Mouse (Mus musculus) lung, adult 2 months (tissue): Measurements from ENCODE around the gene Slc37a3. TPM values are rescaled to one million over a fixed set of nuclear protein-coding genes. Genes with fewer than 3 reads are reported as not detected.

Experiments used
- DNase-seq: peaks from one replicate; pipeline ENCODE4 v3.0.0; 2022
- H3K4me1 ChIP-seq: fragments of 200-500 bp; 2 replicates; pipeline ENCODE4 v1.6.1; 2011; ENCODE audit warnings: low read length; ENCODE audit not compliant: control insufficient read depth, insufficient read depth
- H3K4me3 ChIP-seq: fragments of 200-500 bp; replicated peaks from 2 replicates; pipeline ENCODE3; 2011; ENCODE audit warnings: low read depth, mild to moderate bottlenecking, control low read depth, low read length; ENCODE audit errors: extremely low read depth
- CTCF ChIP-seq: fragments of 200-500 bp; IDR thresholded peaks from 2 replicates; pipeline ENCODE4 v1.5.1; 2011; ENCODE audit warnings: mild to moderate bottlenecking, low read length, control low read depth; ENCODE audit not compliant: insufficient read depth
- POLR2A ChIP-seq: fragments of 200-500 bp; IDR thresholded peaks from 2 replicates; pipeline ENCODE4 v1.6.1; 2011; ENCODE audit warnings: low read depth, mild to moderate bottlenecking, control low read depth, low read length, borderline replicate concordance; ENCODE audit errors: extremely low read depth
- WGBS: fragments of 180-500 bp; shearing (Covaris S2); methylation state at CpG from one replicate; pipeline ENCODE4 v1.1.7; 2018; 5-methylcytosine and 5-hydroxymethylcytosine counted together
- polyA plus RNA-seq: library from polyadenylated mRNA; depleted of rRNA; stranded (reverse); fragments of >200 nt; gene quantifications from 2 replicates; pipeline ENCODE4 v1.2.3, GENCODE M21; 2012

Gene Slc37a3
- polyA plus RNA-seq, 1 experiment, result 21.1 TPM

DNA sequence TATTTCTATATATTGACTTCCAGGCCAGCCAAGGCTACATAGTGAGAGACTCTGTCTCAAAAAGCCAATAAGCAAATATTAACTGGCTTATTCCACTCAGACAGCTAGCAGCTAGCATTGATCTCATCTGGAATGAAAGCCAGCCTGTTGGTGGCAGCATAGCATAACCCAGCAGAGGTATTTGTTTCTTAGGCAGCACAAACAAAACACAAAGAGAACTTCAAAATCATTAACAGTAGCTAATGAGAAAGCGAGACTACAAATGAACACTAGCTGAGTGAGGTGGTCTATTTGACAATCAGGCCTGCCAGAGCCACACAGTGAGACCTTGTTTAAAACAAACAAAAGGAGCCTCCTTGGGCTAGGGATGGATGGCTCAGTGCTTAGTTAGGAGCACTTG, 36.6 kb upstream of the Slc37a3 start:
- Histone ChIP-seq H3K4me1 (no peaks in the 10 kb centered on the region; the same call in 1 of the 2 replicates), H3K4me3 (no peak overlapping the region)
- TF ChIP-seq POLR2A (no peak), CTCF (no peak)
- no peak for DNase-seq
- 83% methylated on average over 1 of the region's 1 CpGs for WGBS

DNA sequence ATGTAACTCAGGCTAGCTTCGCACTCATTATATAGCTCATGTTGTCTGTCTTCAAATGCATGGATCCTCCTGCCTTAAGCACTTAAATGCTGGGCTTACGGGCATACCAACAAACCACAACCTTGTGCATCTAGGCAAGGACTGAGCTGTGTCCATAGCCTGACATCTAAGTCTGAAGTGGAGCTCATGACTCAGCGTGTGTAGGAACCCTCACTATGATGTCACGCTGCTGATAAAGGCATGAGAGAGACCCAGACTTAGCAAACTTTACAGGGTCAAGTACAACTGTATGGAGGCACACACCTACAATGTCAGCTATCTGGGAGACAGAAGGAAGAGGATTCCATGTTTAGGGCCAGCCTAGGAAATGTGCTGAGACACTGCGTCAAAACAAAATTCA, 29.0 kb upstream of the Slc37a3 start:
- DNase-seq, result no peak
- Histone ChIP-seq H3K4me1 (no peaks in the 10 kb centered on the region), H3K4me3 (no peak overlapping the region)
- no peak for TF ChIP-seq POLR2A
- no peak for TF ChIP-seq CTCF
- WGBS, result 85% methylated on average over 5 of the region's 5 CpGs

DNA sequence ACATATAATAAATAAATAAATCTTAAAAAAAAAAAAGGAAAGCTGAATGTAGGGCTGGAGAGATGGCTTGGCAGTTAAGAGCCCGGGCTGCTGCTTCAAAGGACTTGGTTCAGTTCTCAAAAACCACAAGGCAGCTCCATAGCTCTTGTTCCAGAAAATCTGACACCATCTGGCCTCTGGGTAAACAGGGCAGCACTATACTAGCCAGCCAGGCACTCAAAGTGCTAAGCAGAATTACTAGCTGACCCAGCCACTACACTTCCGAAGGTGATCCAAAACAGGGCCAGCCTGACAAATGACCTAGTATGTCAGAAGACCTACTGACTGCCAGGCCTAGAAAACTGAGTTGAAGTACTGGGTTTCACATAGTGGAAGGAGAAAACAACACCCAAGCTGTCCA, 25.7 kb upstream of the Slc37a3 start:
- Histone ChIP-seq H3K4me1 (no peaks in the 10 kb centered on the region), H3K4me3 (no peak overlapping the region)
- WGBS, result 69% methylated on average over 2 of the region's 2 CpGs
- TF ChIP-seq POLR2A (no peak), CTCF (no peak)
- DNase-seq, result no peak

DNA sequence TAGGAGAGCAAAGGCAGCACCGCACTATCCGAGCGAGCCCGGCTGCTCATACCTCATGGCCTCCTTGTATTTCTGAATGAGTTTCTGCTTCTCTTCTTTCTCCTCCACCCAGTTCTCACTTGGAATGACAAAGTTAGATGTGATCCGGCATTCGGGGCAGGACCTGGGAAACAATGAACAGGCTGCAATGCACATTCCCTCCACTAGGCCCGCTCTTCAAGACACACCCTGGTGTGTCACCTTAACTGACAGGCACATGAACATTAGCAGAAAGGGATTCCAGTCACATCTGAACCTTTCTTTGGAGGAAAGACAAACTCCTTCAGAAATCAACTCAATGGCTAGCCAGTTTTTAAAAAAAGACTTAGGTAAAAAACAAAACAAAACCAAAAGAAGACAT, 22.9 kb upstream of the Slc37a3 start:
- H3K4me3 ChIP-seq, result no peak overlapping the region
- WGBS, result 66% methylated on average over 7 of the region's 7 CpGs
- DNase-seq, result peak; percentile 34
- no peaks in the 10 kb centered on the region for H3K4me1 ChIP-seq
- TF ChIP-seq CTCF, result peak; percentile 76
- TF ChIP-seq POLR2A, result no peak

DNA sequence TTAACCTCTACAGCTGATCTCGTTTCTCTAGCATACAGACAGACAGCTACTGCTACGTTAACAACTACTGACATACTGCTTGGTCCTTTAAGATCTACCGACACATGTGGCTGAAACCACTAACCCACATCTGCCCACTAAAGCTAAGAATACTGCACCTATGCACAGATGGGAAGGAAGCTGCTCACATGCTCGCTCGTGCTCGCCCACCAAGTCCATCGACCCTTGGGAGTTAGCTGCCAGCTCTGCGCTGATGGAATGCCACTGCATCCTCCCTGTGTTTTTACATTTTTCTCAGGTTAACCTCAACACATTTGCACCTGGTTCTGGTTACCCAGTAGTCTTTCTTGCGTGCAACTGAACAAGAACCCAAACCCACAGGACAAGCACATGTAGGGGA, 20.9 kb upstream of the Slc37a3 start:
- TF ChIP-seq CTCF, result no peak
- TF ChIP-seq POLR2A, result no peak
- WGBS, result 88% methylated on average over 9 of the region's 9 CpGs
- H3K4me3 ChIP-seq, result no peak overlapping the region
- no peak for DNase-seq
- no peaks in the 10 kb centered on the region for H3K4me1 ChIP-seq

DNA sequence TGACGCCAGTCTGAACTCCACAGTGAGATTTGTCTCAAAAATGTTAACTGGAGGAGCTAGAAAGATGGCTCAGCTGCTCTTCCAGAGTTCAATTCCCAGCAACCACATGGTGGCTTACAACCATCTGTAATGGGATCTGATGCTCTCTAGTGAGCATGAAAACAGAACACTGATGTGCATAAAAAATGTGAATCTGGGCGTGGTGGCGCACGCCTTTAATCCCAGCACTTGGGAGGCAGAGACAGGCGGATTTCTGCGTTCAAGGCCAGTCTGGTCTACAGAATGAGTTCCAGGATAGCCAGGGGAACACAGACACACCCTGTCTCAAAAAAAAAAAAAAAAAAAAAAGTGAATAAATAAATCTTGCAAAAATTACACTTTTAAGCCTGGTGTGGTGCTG, 19.6 kb upstream of the Slc37a3 start:
- WGBS, result 95% methylated on average over 6 of the region's 6 CpGs
- DNase-seq, result no peak

DNA sequence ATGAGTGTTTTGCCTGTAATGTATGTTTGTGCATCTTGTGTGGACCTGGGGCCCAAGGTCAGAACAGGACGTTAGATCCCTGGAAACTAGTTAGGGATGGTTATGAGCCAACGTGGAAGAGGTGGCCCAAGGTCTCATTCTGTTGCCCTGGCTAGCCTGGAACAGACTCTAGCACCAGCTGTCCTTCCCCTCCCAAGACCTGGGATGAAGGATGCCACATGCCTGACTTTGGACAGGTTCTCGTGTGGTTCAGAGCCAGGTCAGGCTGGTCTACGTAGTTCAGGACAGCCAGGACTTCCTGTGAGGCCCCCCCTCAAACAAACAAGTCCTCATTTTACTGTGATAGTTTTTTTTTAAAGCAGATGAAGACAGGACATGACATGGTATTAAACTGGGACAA, 18.4 kb upstream of the Slc37a3 start:
- no peak overlapping the region for H3K4me3 ChIP-seq
- TF ChIP-seq POLR2A (no peak), CTCF (no peak)
- DNase-seq, result no peak
- no peaks in the 10 kb centered on the region for H3K4me1 ChIP-seq
- 70% methylated on average over 4 of the region's 4 CpGs for WGBS

More for the DNA sequence above, 19.6 kb upstream of the Slc37a3 start:
- no peak overlapping the region for H3K4me3 ChIP-seq
- H3K4me1 ChIP-seq, result no peaks in the 10 kb centered on the region
- TF ChIP-seq CTCF, result no peak
- TF ChIP-seq POLR2A, result no peak

DNA sequence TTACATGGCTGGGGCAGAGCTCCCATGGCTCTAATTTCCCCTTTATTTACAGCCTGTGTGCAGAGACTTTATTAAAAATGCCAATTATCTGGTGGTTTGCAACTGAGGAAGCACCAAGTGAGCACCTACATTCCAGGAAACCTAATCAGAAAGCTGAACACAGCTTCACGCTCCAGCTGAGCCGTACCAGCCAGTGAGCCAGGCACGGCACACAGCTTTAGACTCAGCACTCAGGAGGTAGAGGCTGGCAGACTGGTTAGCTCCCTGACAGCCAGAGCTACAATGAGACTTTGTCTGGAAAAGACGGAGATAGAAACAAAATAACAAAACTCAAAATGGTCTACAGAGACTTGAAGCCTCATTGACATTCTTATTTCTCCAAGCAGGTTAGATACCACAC, 18.0 kb upstream of the Slc37a3 start:
- H3K4me3 ChIP-seq, result no peak overlapping the region
- TF ChIP-seq CTCF, result no peak
- TF ChIP-seq POLR2A, result no peak
- DNase-seq, result no peak
- 93% methylated on average over 4 of the region's 4 CpGs for WGBS
- H3K4me1 ChIP-seq, result no peaks in the 10 kb centered on the region

DNA sequence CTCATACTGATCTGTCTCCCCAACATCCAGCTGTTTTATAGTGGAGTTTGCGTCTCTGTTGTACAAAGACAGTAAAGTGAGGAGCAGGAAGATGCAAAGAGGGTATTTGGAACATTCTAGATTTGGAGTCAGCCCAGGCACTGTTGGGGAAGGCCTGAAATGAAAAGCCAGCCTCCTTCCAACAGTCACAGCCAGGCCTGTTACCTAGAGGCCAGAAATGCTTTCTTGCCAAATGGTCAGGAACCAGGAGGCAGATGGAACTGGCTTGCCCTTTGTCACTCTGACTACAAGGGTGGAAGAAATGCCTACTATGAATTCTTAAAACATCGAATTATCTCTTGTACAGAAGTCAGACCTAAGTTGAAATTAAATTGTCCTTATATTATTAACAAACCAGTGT, 12.5 kb upstream of the Slc37a3 start:
- 91% methylated on average over 2 of the region's 2 CpGs for WGBS
- TF ChIP-seq POLR2A (no peak), CTCF (no peak)

DNA sequence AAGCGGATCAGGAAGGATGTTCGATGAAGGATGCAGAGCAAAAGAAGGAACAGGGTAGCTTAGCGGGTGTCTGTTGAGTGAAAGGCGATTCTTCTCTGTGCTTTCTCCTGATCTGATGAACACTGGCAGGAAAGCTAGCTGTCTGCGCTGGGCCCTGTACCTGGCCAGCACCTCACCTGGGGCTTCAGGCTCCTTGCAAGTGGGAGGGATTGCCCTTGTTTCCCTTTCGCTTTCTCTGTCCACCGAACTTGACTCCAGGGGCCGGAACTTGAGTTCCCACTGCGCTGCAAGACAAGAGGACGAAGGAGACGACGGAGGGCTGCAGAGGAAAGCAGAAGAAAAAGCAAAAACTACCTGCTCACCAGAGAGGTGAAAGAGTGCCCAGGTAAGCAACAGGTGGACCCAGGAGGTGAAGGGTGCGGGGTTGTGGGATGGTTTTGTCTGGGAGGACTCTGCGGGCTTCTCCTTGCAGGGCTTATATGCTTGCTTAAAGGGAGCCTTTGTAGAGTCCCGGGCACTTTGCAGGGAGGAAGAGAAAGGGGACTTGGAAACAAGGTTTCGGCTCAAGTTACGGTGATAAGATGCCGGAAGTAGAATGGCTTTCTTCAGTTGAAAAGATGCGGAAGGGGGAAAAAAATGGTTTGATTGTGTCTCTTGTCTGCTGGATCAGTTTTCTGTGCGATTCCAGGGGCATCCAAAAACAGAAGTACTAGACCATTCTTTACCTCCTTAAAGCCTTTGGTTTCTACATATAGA, 3.8 kb upstream of the Slc37a3 start, which contains the start of gene Rab19:
Gene Rab19, plus strand, starts transcription at position 51 of the 756 bp plus-strand sequence.
- WGBS, result 2% methylated on average over 20 of the region's 20 CpGs
- Histone ChIP-seq H3K4me1 (peaks cover 3% of the 10 kb centered on the region), H3K4me3 (peak within 1 kb of the TSS; percentile 92)
- TF ChIP-seq CTCF, result no peak
- TF ChIP-seq POLR2A, result peak; percentile 54; the same call in 1 of the 2 replicates
- peak; percentile 66 for DNase-seq

More for the DNA sequence above, 12.5 kb upstream of the Slc37a3 start:
- Histone ChIP-seq H3K4me1 (no peaks in the 10 kb centered on the region), H3K4me3 (no peak overlapping the region)
- no peak for DNase-seq
